Mouse (Mus musculus) heart, postnatal 0 days (tissue): ENCODE results near the gene Zfp410.

ENCODE experiments used
- CTCF ChIP-seq: IDR thresholded peaks from 2 replicates; pipeline ENCODE4 v1.5.1; 2016; ENCODE audit warnings: antibody characterized with exemption, control low read depth, low read depth
- EP300 ChIP-seq: IDR thresholded peaks from 2 replicates; pipeline ENCODE4 v1.6.1; 2016; ENCODE audit warnings: antibody characterized with exemption, low read depth

- TF ChIP-seq CTCF = no peak
- no peak for TF ChIP-seq EP300
These were observed 31.1 kb upstream of the Zfp410 start for GRCm38 (mm10) chr12:84285593-84285968.
